Mouse (Mus musculus) G1E (cell line): Measurements from ENCODE around the gene Rai14. TPM values are rescaled to one million over a fixed set of nuclear protein-coding genes. Genes with fewer than 3 reads are reported as not detected.

ENCODE experiments used
- ATAC-seq: 2 replicates; pipeline ENCODE4 v1.8.0; 2016; ENCODE audit warnings: mild to moderate bottlenecking; ENCODE audit not compliant: insufficient number of reproducible peaks, poor library complexity, low FRiP score, severe bottlenecking; ENCODE audit errors: extremely low read depth
- DNase-seq: peaks from one replicate; pipeline ENCODE4 v3.0.0; 2012; ENCODE audit warnings: low spot score
- H3K27me3 ChIP-seq: 2 replicates; pipeline ENCODE4 v1.6.1; 2012; ENCODE audit warnings: mild to moderate bottlenecking, low read length, inconsistent platforms; ENCODE audit not compliant: insufficient read depth
- H3K36me3 ChIP-seq: replicated peaks from 2 replicates; pipeline ENCODE3; 2012; ENCODE audit warnings: mild to moderate bottlenecking, inconsistent platforms
- H3K4me1 ChIP-seq: 2 replicates; pipeline ENCODE4 v1.6.1; 2012; ENCODE audit warnings: low read depth, low read length, inconsistent platforms, mixed read lengths; ENCODE audit not compliant: insufficient read depth
- H3K4me3 ChIP-seq: 2 replicates; pipeline ENCODE4 v1.5.1; 2012; ENCODE audit warnings: low read depth, mild to moderate bottlenecking, inconsistent platforms, low read length, moderate library complexity, mixed read lengths
- H3K9me3 ChIP-seq: replicated peaks from 2 replicates; pipeline ENCODE4 v1.6.1; 2012; ENCODE audit warnings: inconsistent platforms
- CTCF ChIP-seq: IDR thresholded peaks from 2 replicates; pipeline ENCODE4 v1.5.1; 2012; ENCODE audit warnings: low read depth, low read length, inconsistent platforms, mixed read lengths
- GATA1 ChIP-seq: IDR thresholded peaks from 2 replicates; pipeline ENCODE4 v1.6.1; 2012; ENCODE audit warnings: borderline replicate concordance, low read length, inconsistent platforms, mixed read lengths
- GATA2 ChIP-seq: IDR thresholded peaks from 2 replicates; pipeline ENCODE4 v1.6.1; 2012; ENCODE audit warnings: low read depth, low read length, inconsistent platforms, borderline replicate concordance
- POLR2AphosphoS5 ChIP-seq: IDR thresholded peaks from 2 replicates; pipeline ENCODE4 v1.6.1; 2012; ENCODE audit warnings: low read depth, low read length, inconsistent platforms; ENCODE audit not compliant: insufficient replicate concordance
- TAL1 ChIP-seq: conservative IDR thresholded peaks from 2 replicates; pipeline ENCODE4 v1.6.1; 2012; ENCODE audit warnings: low read depth, low read length, inconsistent platforms, mixed read lengths
- polyA plus RNA-seq: library from polyadenylated mRNA; stranded (reverse); fragments of >175 nt; gene quantifications from 2 replicates; pipeline ENCODE4 v1.2.3, GENCODE M21; 2012
- total RNA-seq, 2 experiments: library from RNA; stranded (forward) in 1 of 2; stranded (reverse) in 1 of 2; fragments of 200-1000 nt in 1 of 2; fragments of >200 nt in 1 of 2; fragmentation: Nextera tagmentation in 1 of 2; gene quantifications; 2 replicates each; pipeline ENCODE4 v1.2.3; 2014 to 2017

The Rai14 gene
- total and polyA plus RNA-seq, 3 experiments, result 0.60 TPM; not detected in 2

- no peaks in the 10 kb centered on the region for H3K36me3 ChIP-seq
- no peak for ATAC-seq
- no peak for TF ChIP-seq TAL1
- no peak for TF ChIP-seq CTCF
- TF ChIP-seq GATA1, result no peak
- TF ChIP-seq POLR2AphosphoS5, result no peak
- no peak for TF ChIP-seq GATA2
- no peak overlapping the region for H3K4me3 ChIP-seq
- no peaks in the 10 kb centered on the region; the same call in 1 of the 2 replicates for H3K27me3 ChIP-seq
- no peaks in the 10 kb centered on the region for H3K4me1 ChIP-seq
- H3K9me3 ChIP-seq, result no peaks in the 10 kb centered on the region
- no peak for DNase-seq
Measured at GRCm38 (mm10) chr15:10643819-10644218, 70.6 kb downstream of the Rai14 start.

GRCm38 (mm10) chr15:10643224-10643623 is 71.2 kb downstream of the Rai14 start:
- no peak for DNase-seq
- Histone ChIP-seq H3K4me3 (no peak overlapping the region), H3K9me3 (no peaks in the 10 kb centered on the region), H3K4me1 (no peaks in the 10 kb centered on the region), H3K36me3 (no peaks in the 10 kb centered on the region), H3K27me3 (no peaks in the 10 kb centered on the region; the same call in 1 of the 2 replicates)
- TF ChIP-seq GATA2 (no peak), POLR2AphosphoS5 (no peak), TAL1 (no peak), CTCF (no peak)
- ATAC-seq, result no peak

GRCm38 (mm10) chr15:10642419-10642818 is 72.0 kb downstream of the Rai14 start:
- Histone ChIP-seq H3K4me3 (no peak overlapping the region), H3K36me3 (no peaks in the 10 kb centered on the region)
- ATAC-seq, result no peak

GRCm38 (mm10) chr15:10640721-10641120 is 73.7 kb downstream of the Rai14 start:
- TF ChIP-seq CTCF (no peak), TAL1 (no peak)
- H3K36me3 ChIP-seq, result no peaks in the 10 kb centered on the region
- H3K27me3 ChIP-seq, result no peaks in the 10 kb centered on the region; the same call in 1 of the 2 replicates
- no peaks in the 10 kb centered on the region for H3K4me1 ChIP-seq
- H3K4me3 ChIP-seq, result no peak overlapping the region
- H3K9me3 ChIP-seq, result no peaks in the 10 kb centered on the region
- DNase-seq (no peak), ATAC-seq (no peak)

More at GRCm38 (mm10) chr15:10642419-10642818, 72.0 kb downstream of the Rai14 start:
- no peak for TF ChIP-seq GATA1
- TF ChIP-seq POLR2AphosphoS5, result no peak
- no peak for TF ChIP-seq CTCF
- TF ChIP-seq GATA2, result no peak
- no peak for TF ChIP-seq TAL1
- Histone ChIP-seq H3K27me3 (no peaks in the 10 kb centered on the region; the same call in 1 of the 2 replicates), H3K9me3 (no peaks in the 10 kb centered on the region), H3K4me1 (no peaks in the 10 kb centered on the region)
- no peak for DNase-seq

GRCm38 (mm10) chr15:10637251-10637793 is 77.1 kb downstream of the Rai14 start:
- no peak for TF ChIP-seq TAL1
- no peak for TF ChIP-seq GATA2
- no peak for TF ChIP-seq CTCF
- TF ChIP-seq GATA1, result no peak
- no peak for TF ChIP-seq POLR2AphosphoS5
- H3K27me3 ChIP-seq, result no peaks in the 10 kb centered on the region
- no peaks in the 10 kb centered on the region for H3K36me3 ChIP-seq
- no peak overlapping the region for H3K4me3 ChIP-seq
- no peak for ATAC-seq
- no peaks in the 10 kb centered on the region for H3K9me3 ChIP-seq
- no peak for DNase-seq
- H3K4me1 ChIP-seq, result no peaks in the 10 kb centered on the region

- Histone ChIP-seq H3K9me3 (no peaks in the 10 kb centered on the region), H3K4me1 (no peaks in the 10 kb centered on the region), H3K36me3 (no peaks in the 10 kb centered on the region), H3K4me3 (no peak overlapping the region), H3K27me3 (no peaks in the 10 kb centered on the region)
- no peak for ATAC-seq
- TF ChIP-seq GATA2 (no peak), TAL1 (no peak), CTCF (no peak), POLR2AphosphoS5 (no peak), GATA1 (no peak)
- DNase-seq, result no peak
Measured at GRCm38 (mm10) chr15:10636844-10637243, 77.6 kb downstream of the Rai14 start.

GRCm38 (mm10) chr15:10635121-10635520 is 79.3 kb downstream of the Rai14 start:
- Histone ChIP-seq H3K4me3 (no peak overlapping the region), H3K9me3 (no peaks in the 10 kb centered on the region), H3K27me3 (no peaks in the 10 kb centered on the region), H3K36me3 (no peaks in the 10 kb centered on the region), H3K4me1 (no peaks in the 10 kb centered on the region)
- TF ChIP-seq TAL1, result no peak
- TF ChIP-seq GATA1, result no peak
- no peak for TF ChIP-seq GATA2
- TF ChIP-seq POLR2AphosphoS5, result no peak
- no peak for TF ChIP-seq CTCF
- DNase-seq (no peak), ATAC-seq (no peak)
